Mouse (Mus musculus) adrenal gland, adult 18-20 months (tissue): ENCODE data around the gene Gm49393. TPM values are rescaled to one million over a fixed set of nuclear protein-coding genes. Genes with fewer than 3 reads are reported as not detected.

Experiments used
- DNase-seq, 2 experiments: peaks; one replicate each; pipeline ENCODE4 v3.0.0; 2021 to 2022; ENCODE audit warnings: low spot score in 2 of 2
- total RNA-seq, 2 experiments: library from RNA; stranded (reverse); gene quantifications; 1 replicate in 1 of 2; 2 replicates in 1 of 2; pipeline ENCODE4 v1.2.3; 2021

Gm49393 gene
- total RNA-seq, 2 experiments from 2014 or later, result not detected

DNA sequence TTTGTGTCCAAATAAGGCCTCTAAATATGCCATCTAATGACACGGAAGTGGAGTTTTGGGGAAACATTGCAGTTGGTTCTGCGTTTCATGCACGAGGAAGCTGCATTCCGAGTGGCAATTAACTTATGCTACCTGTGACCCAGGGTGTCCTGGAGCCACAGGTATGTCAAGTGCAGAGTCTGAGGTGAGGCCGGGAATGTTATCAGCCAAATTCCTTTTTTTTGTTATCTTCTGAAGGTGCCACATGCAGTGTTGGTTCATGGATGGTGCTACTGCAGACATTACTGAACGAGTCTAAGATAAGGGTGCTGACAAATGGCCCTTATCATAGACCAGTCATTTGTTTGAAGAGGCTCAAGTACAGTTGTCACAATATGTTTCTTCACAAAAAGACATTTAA lies 122.6 kb downstream of the Gm49393 start:
- DNase-seq, result no peak

DNA sequence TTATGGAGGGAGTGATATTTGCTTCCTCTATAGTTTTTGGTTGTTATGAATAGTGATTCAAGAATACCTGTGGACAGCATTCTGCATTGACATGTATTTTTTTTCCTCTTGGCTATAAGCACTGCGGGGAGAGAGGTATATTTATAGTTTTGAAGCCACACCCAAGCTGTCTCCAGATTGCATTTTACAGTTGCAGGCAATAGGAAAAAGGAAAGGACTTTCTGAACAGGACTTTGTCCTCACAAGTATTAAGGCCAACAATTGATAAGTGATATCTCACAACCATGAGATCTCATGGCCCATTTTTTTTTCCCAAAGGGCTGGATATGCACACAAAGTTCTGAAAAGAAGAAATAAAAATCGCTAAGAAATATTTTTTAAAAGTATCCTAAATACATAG lies 125.7 kb downstream of the Gm49393 start:
- DNase-seq, result no peak

Other genes with a start within 250 kb of the Gm49393 start
- not detected for gene BC051665, start 149.2 kb downstream of the Gm49393 start, total RNA-seq
- gene Ctsll3, start 132.7 kb downstream of the Gm49393 start, total RNA-seq, result not detected
- 10 to 100 TPM in 1 of 2 experiments, under 1 TPM in 1; 0.77 to 49.1 TPM for gene 4930486L24Rik, start 71.1 kb downstream of the Gm49393 start, total RNA-seq
- under 1 TPM; 0.46 to 0.74 TPM for gene Gm49392, start 38.7 kb downstream of the Gm49393 start, total RNA-seq
- 1 to 10 TPM; 4.4 to 6.2 TPM for gene Ctla2b, start 38.1 kb downstream of the Gm49393 start, total RNA-seq
- not detected for gene Tpbpb, start 30.7 kb downstream of the Gm49393 start, total RNA-seq
- gene Gm49391, start 981 bp upstream of the Gm49393 start, total RNA-seq, result 1 to 10 TPM; 2.0 to 2.2 TPM
- gene Ctla2a, start 1.0 kb upstream of the Gm49393 start, total RNA-seq, result 10 to 100 TPM; 33.0 to 41.6 TPM
- not detected for gene Tpbpa, start 6.4 kb upstream of the Gm49393 start, total RNA-seq
- gene Ctsj, start 70.4 kb upstream of the Gm49393 start, total RNA-seq, result under 1 TPM in 1 of 2 experiments, not detected in 1; 0.27 TPM
- gene Ctsq, start 105.0 kb upstream of the Gm49393 start, total RNA-seq, result not detected
- gene Ctsr, start 228.7 kb upstream of the Gm49393 start, total RNA-seq, result not detected